Comparison of ENCODE assay signal across 8 mouse cellular contexts in the genomic region with DNA sequence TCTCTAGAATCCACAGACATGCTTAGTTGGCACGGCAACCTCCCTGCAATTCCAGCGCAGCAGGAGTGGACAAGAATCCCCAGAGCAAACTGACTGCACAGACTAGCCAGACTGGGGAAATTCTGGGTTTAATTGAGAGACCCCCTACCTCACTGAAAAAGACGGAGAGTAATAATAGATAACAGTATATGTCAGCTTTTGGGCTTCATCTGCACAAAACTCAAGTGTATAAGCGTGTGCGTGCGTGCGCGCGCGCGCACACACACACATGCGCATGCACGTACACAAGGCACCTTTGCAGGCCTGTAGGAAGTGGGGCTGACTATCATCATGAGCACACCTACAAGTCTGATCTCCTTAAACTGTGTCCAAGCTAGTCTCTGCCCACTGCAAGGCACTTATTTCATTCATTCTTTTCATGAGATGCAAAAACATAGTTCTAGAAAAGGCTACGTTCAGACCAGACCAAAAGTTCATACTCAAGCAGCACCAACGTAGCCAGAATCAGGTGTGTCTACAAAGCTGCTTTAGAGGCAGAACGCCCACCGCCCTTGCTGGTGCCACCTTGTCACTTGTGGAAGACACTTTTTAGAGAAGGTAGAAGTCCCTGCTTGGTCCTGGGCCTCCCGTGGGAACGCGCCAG.
DNase-seq lines count a peak whose midpoint lies in the region; ATAC-seq lines count a peak whose summit lies in the region.

No protein-coding gene starts in this region.

- H3K4me2 ChIP-seq in heart, embryonic 11.5 days = peak overlapping the region; percentile 91

- no peak for ATAC-seq in heart, embryonic 11.5 days (replicated peaks; ENCODE audit: insufficient number of reproducible peaks, low FRiP score, low TSS enrichment)
- no peak for ATAC-seq in erythroblast, adult 5-6 weeks (replicated peaks; ENCODE audit: low FRiP score, poor library complexity, severe bottlenecking)

- peaks cover 9% of the 10 kb centered on the region; the same call in 1 of the 2 replicates for H3K27me3 ChIP-seq in heart, embryonic 11.5 days (ENCODE audit: control insufficient read depth, insufficient read depth, low read length)
- H3K27me3 ChIP-seq in hindbrain, embryonic 10.5 days (ENCODE audit: insufficient read depth, poor library complexity, severe bottlenecking) = peaks cover 47% of the 10 kb centered on the region
- H3K27me3 ChIP-seq in midbrain, embryonic 10.5 days (ENCODE audit: low read depth, poor library complexity, severe bottlenecking) = peaks cover 50% of the 10 kb centered on the region

- peak overlapping the region; percentile 29 for H3K9ac ChIP-seq in heart, embryonic 11.5 days (ENCODE audit: low read depth, low read length)

- H3K9me3 ChIP-seq in heart, embryonic 11.5 days (replicated peaks; ENCODE audit: control insufficient read depth, low read length) = peaks cover 3% of the 10 kb centered on the region; the same call in 1 of the 2 replicates
- H3K9me3 ChIP-seq in hindbrain, embryonic 10.5 days = peaks cover 4% of the 10 kb centered on the region; the same call in 1 of the 2 replicates
- H3K9me3 ChIP-seq in midbrain, embryonic 10.5 days (replicated peaks) = peaks cover 4% of the 10 kb centered on the region

- H3K4me1 ChIP-seq in heart, embryonic 11.5 days (ENCODE audit: control insufficient read depth, insufficient read depth, low read length) = no peaks in the 10 kb centered on the region
- peaks cover 26% of the 10 kb centered on the region for H3K4me1 ChIP-seq in hindbrain, embryonic 10.5 days (replicated peaks)
- H3K4me1 ChIP-seq in midbrain, embryonic 10.5 days = peaks cover 29% of the 10 kb centered on the region

- no peaks in the 10 kb centered on the region for H3K36me3 ChIP-seq in heart, embryonic 11.5 days (ENCODE audit: control insufficient read depth, insufficient read depth, low read length)
- no peaks in the 10 kb centered on the region for H3K36me3 ChIP-seq in hindbrain, embryonic 10.5 days
- no peaks in the 10 kb centered on the region for H3K36me3 ChIP-seq in midbrain, embryonic 10.5 days

- no peak for DNase-seq in heart, postnatal 4 days
- DNase-seq in ZHBTc4 (ENCODE audit: low read depth, low spot score) = peak; percentile 62
- peak; percentile 30 for DNase-seq in hindbrain, embryonic 10.5 days (ENCODE audit: low spot score)
- peak; percentile 55 for DNase-seq in midbrain, embryonic 10.5 days (ENCODE audit: low spot score)
- no peak for DNase-seq in thymus, adult 18-20 months
- no peak for DNase-seq in ovary, postnatal 36 days (ENCODE audit: low spot score)

- WGBS in heart, embryonic 11.5 days (ENCODE audit: insufficient replicate concordance) = 16% methylated on average over 20 of the region's 20 CpGs
- 9% methylated on average over 20 of the region's 20 CpGs for WGBS in hindbrain, embryonic 10.5 days
- WGBS in midbrain, embryonic 10.5 days = 10% methylated on average over 20 of the region's 20 CpGs

- peak overlapping the region; percentile 51 for H3K4me3 ChIP-seq in heart, embryonic 11.5 days (ENCODE audit: low read depth, low read length)
- H3K4me3 ChIP-seq in hindbrain, embryonic 10.5 days = peak overlapping the region; percentile 64
- peak overlapping the region; percentile 64 for H3K4me3 ChIP-seq in midbrain, embryonic 10.5 days

- no peak overlapping the region for H3K27ac ChIP-seq in heart, embryonic 11.5 days (ENCODE audit: low read depth, low read length)
- peak overlapping the region; percentile 84 for H3K27ac ChIP-seq in hindbrain, embryonic 10.5 days
- H3K27ac ChIP-seq in midbrain, embryonic 10.5 days (replicated peaks) = peak overlapping the region; percentile 86

Comparison
In these comparisons a context has a peak if more than half of its experiments do, and no peak if none do; other contexts are left out.
1. DNase-seq: peak in ZHBTc4 (single experiment), hindbrain, embryonic 10.5 days (single experiment) and midbrain, embryonic 10.5 days (single experiment); none in heart, postnatal 4 days (single experiment), thymus, adult 18-20 months (0 of 2) and ovary, postnatal 36 days (single experiment).
2. Peak in every context shown above with its lines, with median percentiles within 50 percentile points of each other: H3K4me3 ChIP-seq.